Mouse (Mus musculus): ENCODE data around the gene Tpst1. TPM values are rescaled to one million over a fixed set of nuclear protein-coding genes. Genes with fewer than 3 reads are reported as not detected.

Tpst1 gene
- polyA plus RNA-seq, 1 experiment from 2014 or later, result 57.0 TPM

GRCm38 (mm10) chr5:130037752-130038455 lies 35.2 kb upstream of the Tpst1 start:
- Histone ChIP-seq H3K9ac (ENCODE audit: low read length) (no peak overlapping the region), H3K4me1 (ENCODE audit: control insufficient read depth, insufficient read depth, low read length) (no peaks in the 10 kb centered on the region), H3K9me3 (ENCODE audit: control insufficient read depth, low read length) (no peaks in the 10 kb centered on the region), H3K4me2 (ENCODE audit: low read depth) (no peak overlapping the region), H3K4me3 (ENCODE audit: low read depth, low read length) (no peak overlapping the region), H3K27ac (ENCODE audit: low read depth, low read length) (no peak overlapping the region), H3K27me3 (ENCODE audit: control insufficient read depth, insufficient read depth, low read length) (no peaks in the 10 kb centered on the region), H3K36me3 (ENCODE audit: control insufficient read depth, insufficient read depth, low read length) (peaks cover 8% of the 10 kb centered on the region)
- peak; percentile 60 for DNase-seq (ENCODE audit: low spot score)
- ATAC-seq (ENCODE audit: insufficient read depth, low FRiP score, low TSS enrichment), result no peak
- WGBS, result 68% methylated on average over 19 of the region's 19 CpGs

GRCm38 (mm10) chr5:130040797-130041196 lies 32.3 kb upstream of the Tpst1 start:
- Histone ChIP-seq H3K27ac (ENCODE audit: low read depth, low read length) (no peak overlapping the region), H3K9me3 (ENCODE audit: control insufficient read depth, low read length) (no peaks in the 10 kb centered on the region), H3K9ac (ENCODE audit: low read length) (no peak overlapping the region), H3K27me3 (ENCODE audit: control insufficient read depth, insufficient read depth, low read length) (no peaks in the 10 kb centered on the region), H3K4me2 (ENCODE audit: low read depth) (no peak overlapping the region), H3K4me3 (ENCODE audit: low read depth, low read length) (no peak overlapping the region), H3K4me1 (ENCODE audit: control insufficient read depth, insufficient read depth, low read length) (no peaks in the 10 kb centered on the region), H3K36me3 (ENCODE audit: control insufficient read depth, insufficient read depth, low read length) (peaks cover 8% of the 10 kb centered on the region)
- 94% methylated on average over 4 of the region's 4 CpGs for WGBS
- DNase-seq (ENCODE audit: low spot score) (no peak), ATAC-seq (ENCODE audit: insufficient read depth, low FRiP score, low TSS enrichment) (no peak)

GRCm38 (mm10) chr5:130041262-130041661 lies 31.9 kb upstream of the Tpst1 start:
- Histone ChIP-seq H3K4me1 (ENCODE audit: control insufficient read depth, insufficient read depth, low read length) (no peaks in the 10 kb centered on the region), H3K27ac (ENCODE audit: low read depth, low read length) (no peak overlapping the region), H3K36me3 (ENCODE audit: control insufficient read depth, insufficient read depth, low read length) (peaks cover 8% of the 10 kb centered on the region), H3K9me3 (ENCODE audit: control insufficient read depth, low read length) (no peaks in the 10 kb centered on the region), H3K9ac (ENCODE audit: low read length) (no peak overlapping the region), H3K4me2 (ENCODE audit: low read depth) (no peak overlapping the region), H3K27me3 (ENCODE audit: control insufficient read depth, insufficient read depth, low read length) (no peaks in the 10 kb centered on the region), H3K4me3 (ENCODE audit: low read depth, low read length) (no peak overlapping the region)
- ATAC-seq (ENCODE audit: insufficient read depth, low FRiP score, low TSS enrichment) (no peak), DNase-seq (ENCODE audit: low spot score) (no peak)
- WGBS, result 93% methylated on average over 4 of the region's 4 CpGs

GRCm38 (mm10) chr5:130043741-130044140 lies 29.4 kb upstream of the Tpst1 start:
- Histone ChIP-seq H3K36me3 (ENCODE audit: control insufficient read depth, insufficient read depth, low read length) (peaks cover 10% of the 10 kb centered on the region), H3K27ac (ENCODE audit: low read depth, low read length) (no peak overlapping the region), H3K9me3 (ENCODE audit: control insufficient read depth, low read length) (no peaks in the 10 kb centered on the region), H3K4me3 (ENCODE audit: low read depth, low read length) (no peak overlapping the region), H3K9ac (ENCODE audit: low read length) (no peak overlapping the region), H3K4me1 (ENCODE audit: control insufficient read depth, insufficient read depth, low read length) (no peaks in the 10 kb centered on the region), H3K4me2 (ENCODE audit: low read depth) (no peak overlapping the region), H3K27me3 (ENCODE audit: control insufficient read depth, insufficient read depth, low read length) (no peaks in the 10 kb centered on the region)
- ATAC-seq (ENCODE audit: insufficient read depth, low FRiP score, low TSS enrichment), result no peak
- WGBS, result 96% methylated on average over 3 of the region's 3 CpGs
- no peak for DNase-seq (ENCODE audit: low spot score)

GRCm38 (mm10) chr5:130044201-130044695 lies 28.9 kb upstream of the Tpst1 start:
- Histone ChIP-seq H3K27me3 (ENCODE audit: control insufficient read depth, insufficient read depth, low read length) (no peaks in the 10 kb centered on the region), H3K4me2 (ENCODE audit: low read depth) (no peak overlapping the region), H3K27ac (ENCODE audit: low read depth, low read length) (no peak overlapping the region), H3K9me3 (ENCODE audit: control insufficient read depth, low read length) (no peaks in the 10 kb centered on the region), H3K36me3 (ENCODE audit: control insufficient read depth, insufficient read depth, low read length) (peaks cover 10% of the 10 kb centered on the region), H3K4me1 (ENCODE audit: control insufficient read depth, insufficient read depth, low read length) (no peaks in the 10 kb centered on the region), H3K9ac (ENCODE audit: low read length) (no peak overlapping the region), H3K4me3 (ENCODE audit: low read depth, low read length) (no peak overlapping the region)
- WGBS, result 82% methylated on average over 7 of the region's 7 CpGs
- ATAC-seq (ENCODE audit: insufficient read depth, low FRiP score, low TSS enrichment) (no peak), DNase-seq (ENCODE audit: low spot score) (peak; percentile 25)

- no peaks in the 10 kb centered on the region for H3K4me1 ChIP-seq (ENCODE audit: control insufficient read depth, insufficient read depth, low read length)
- H3K27ac ChIP-seq (ENCODE audit: low read depth, low read length), result no peak overlapping the region
- H3K36me3 ChIP-seq (ENCODE audit: control insufficient read depth, insufficient read depth, low read length), result peaks cover 10% of the 10 kb centered on the region
- ATAC-seq (ENCODE audit: insufficient read depth, low FRiP score, low TSS enrichment), result no peak
- H3K4me2 ChIP-seq (ENCODE audit: low read depth), result no peak overlapping the region
- no peak for DNase-seq (ENCODE audit: low spot score)
- H3K9ac ChIP-seq (ENCODE audit: low read length), result no peak overlapping the region
- no peak overlapping the region for H3K4me3 ChIP-seq (ENCODE audit: low read depth, low read length)
- WGBS, result 88% methylated on average over 7 of the region's 7 CpGs
- H3K9me3 ChIP-seq (ENCODE audit: control insufficient read depth, low read length), result no peaks in the 10 kb centered on the region
- no peaks in the 10 kb centered on the region for H3K27me3 ChIP-seq (ENCODE audit: control insufficient read depth, insufficient read depth, low read length)
Observed at GRCm38 (mm10) chr5:130046100-130046499, 27.0 kb upstream of the Tpst1 start.

- peaks cover 10% of the 10 kb centered on the region for H3K36me3 ChIP-seq (ENCODE audit: control insufficient read depth, insufficient read depth, low read length)
Observed at GRCm38 (mm10) chr5:130046589-130046988, 26.5 kb upstream of the Tpst1 start.

GRCm38 (mm10) chr5:130047013-130047412 lies 26.1 kb upstream of the Tpst1 start:
- no peaks in the 10 kb centered on the region for H3K9me3 ChIP-seq (ENCODE audit: control insufficient read depth, low read length)
- no peak overlapping the region for H3K4me3 ChIP-seq (ENCODE audit: low read depth, low read length)
- no peak overlapping the region for H3K9ac ChIP-seq (ENCODE audit: low read length)
- H3K27ac ChIP-seq (ENCODE audit: low read depth, low read length), result no peak overlapping the region
- no peak for ATAC-seq (ENCODE audit: insufficient read depth, low FRiP score, low TSS enrichment)
- H3K4me2 ChIP-seq (ENCODE audit: low read depth), result no peak overlapping the region
- no peaks in the 10 kb centered on the region for H3K27me3 ChIP-seq (ENCODE audit: control insufficient read depth, insufficient read depth, low read length)
- DNase-seq (ENCODE audit: low spot score), result no peak
- H3K36me3 ChIP-seq (ENCODE audit: control insufficient read depth, insufficient read depth, low read length), result peaks cover 10% of the 10 kb centered on the region
- H3K4me1 ChIP-seq (ENCODE audit: control insufficient read depth, insufficient read depth, low read length), result no peaks in the 10 kb centered on the region
- WGBS, result 76% methylated on average over 6 of the region's 6 CpGs

More at GRCm38 (mm10) chr5:130046589-130046988, 26.5 kb upstream of the Tpst1 start:
- no peak overlapping the region for H3K9ac ChIP-seq (ENCODE audit: low read length)
- H3K4me1 ChIP-seq (ENCODE audit: control insufficient read depth, insufficient read depth, low read length), result no peaks in the 10 kb centered on the region
- no peaks in the 10 kb centered on the region for H3K9me3 ChIP-seq (ENCODE audit: control insufficient read depth, low read length)
- no peak overlapping the region for H3K27ac ChIP-seq (ENCODE audit: low read depth, low read length)
- 80% methylated on average over 10 of the region's 10 CpGs for WGBS
- no peak for DNase-seq (ENCODE audit: low spot score)
- ATAC-seq (ENCODE audit: insufficient read depth, low FRiP score, low TSS enrichment), result no peak
- H3K27me3 ChIP-seq (ENCODE audit: control insufficient read depth, insufficient read depth, low read length), result no peaks in the 10 kb centered on the region
- H3K4me2 ChIP-seq (ENCODE audit: low read depth), result no peak overlapping the region
- no peak overlapping the region for H3K4me3 ChIP-seq (ENCODE audit: low read depth, low read length)

GRCm38 (mm10) chr5:130048786-130049520 lies 24.2 kb upstream of the Tpst1 start:
- DNase-seq (ENCODE audit: low spot score), result no peak
- H3K27me3 ChIP-seq (ENCODE audit: control insufficient read depth, insufficient read depth, low read length), result no peaks in the 10 kb centered on the region
- no peaks in the 10 kb centered on the region for H3K9me3 ChIP-seq (ENCODE audit: control insufficient read depth, low read length)
- peaks cover 7% of the 10 kb centered on the region for H3K36me3 ChIP-seq (ENCODE audit: control insufficient read depth, insufficient read depth, low read length)
- 88% methylated on average over 15 of the region's 15 CpGs for WGBS
- ATAC-seq (ENCODE audit: insufficient read depth, low FRiP score, low TSS enrichment), result no peak
- no peak overlapping the region for H3K27ac ChIP-seq (ENCODE audit: low read depth, low read length)
- no peaks in the 10 kb centered on the region for H3K4me1 ChIP-seq (ENCODE audit: control insufficient read depth, insufficient read depth, low read length)
- H3K4me2 ChIP-seq (ENCODE audit: low read depth), result no peak overlapping the region
- no peak overlapping the region for H3K4me3 ChIP-seq (ENCODE audit: low read depth, low read length)
- no peak overlapping the region for H3K9ac ChIP-seq (ENCODE audit: low read length)
